Mouse (Mus musculus): ENCODE results near the gene Oog3. TPM values are rescaled to one million over a fixed set of nuclear protein-coding genes. Genes with fewer than 3 reads are reported as not detected.

The Oog3 gene
- polyA plus RNA-seq (2014; fragmentation: Nextera tagmentation; extraction: Ambion mirVana), result not detected in 2 replicates

DNA sequence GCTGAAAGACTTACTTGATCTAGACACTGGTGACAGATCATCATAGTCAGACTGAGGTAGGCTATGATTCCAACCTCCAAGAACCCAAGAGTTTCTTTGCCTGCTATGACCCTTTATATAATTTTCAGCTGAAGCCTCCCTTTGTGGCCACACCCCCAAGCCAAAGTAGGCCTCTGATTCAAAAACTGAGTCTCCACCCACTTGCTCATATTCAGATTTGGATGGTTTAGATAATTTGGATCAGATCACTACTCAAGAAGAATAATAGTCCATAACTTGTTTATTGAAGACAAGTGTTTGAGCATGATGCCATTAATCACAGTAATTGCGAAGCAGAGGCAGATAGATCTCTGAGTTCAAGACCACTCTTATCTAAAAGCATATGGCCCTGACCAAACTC, at the start of gene Oog3:
TSS of gene Oog3 (minus strand) at position 101 of the 400 bp plus-strand sequence.
- WGBS, result 82% methylated on average over 1 of the region's 1 CpGs
- no peaks in the 10 kb centered on the region for H3K4me1 ChIP-seq (replicated peaks; ENCODE audit: control insufficient read depth, insufficient read depth, low read length)
- H3K36me3 ChIP-seq (ENCODE audit: control insufficient read depth, insufficient read depth, low read length), result no peaks in the 10 kb centered on the region
- peaks cover 6% of the 10 kb centered on the region for H3K9me3 ChIP-seq (ENCODE audit: control insufficient read depth, low read length)
- H3K4me2 ChIP-seq (replicated peaks; ENCODE audit: low read depth, low read length), result no peak within 1 kb of the TSS
- no peak within 1 kb of the TSS for H3K4me3 ChIP-seq (ENCODE audit: low read depth, low read length)
- H3K27me3 ChIP-seq (ENCODE audit: control insufficient read depth, insufficient read depth, low read length), result no peaks in the 10 kb centered on the region
- DNase-seq (ENCODE audit: low spot score) (no peak), ATAC-seq (ENCODE audit: low FRiP score) (no peak)
- no peak within 1 kb of the TSS for H3K9ac ChIP-seq (ENCODE audit: low read depth, low read length)
- no peak within 1 kb of the TSS for H3K27ac ChIP-seq (ENCODE audit: low read depth, low read length)

DNA sequence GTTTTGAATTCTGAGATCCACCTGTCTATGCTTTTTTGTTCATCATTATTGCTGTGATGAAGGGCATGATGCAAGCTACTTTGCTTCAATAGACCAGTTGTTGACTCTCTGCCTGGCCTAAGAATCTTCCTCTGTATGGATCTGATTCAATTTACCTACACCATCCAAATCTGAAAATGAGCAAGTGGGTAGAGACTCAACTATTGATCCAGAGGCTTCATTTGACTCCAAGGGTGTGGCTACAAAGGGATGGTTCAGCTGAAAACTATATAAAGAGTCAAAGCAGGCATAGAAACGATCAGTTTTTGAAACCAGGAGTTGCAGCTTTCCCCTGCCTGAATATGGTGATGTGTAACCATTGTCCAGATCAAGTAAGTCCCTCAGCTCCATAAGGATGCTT, 28.0 kb upstream of the Oog3 start, which contains the start of gene Oog2:
TSS of gene Oog2 (plus strand) at position 301 of the 400 bp plus-strand sequence.
- DNase-seq (ENCODE audit: low spot score), result no peak
- H3K4me1 ChIP-seq (replicated peaks; ENCODE audit: control insufficient read depth, insufficient read depth, low read length), result no peaks in the 10 kb centered on the region
- no peaks in the 10 kb centered on the region for H3K36me3 ChIP-seq (ENCODE audit: control insufficient read depth, insufficient read depth, low read length)
- no peak for ATAC-seq (ENCODE audit: low FRiP score)
- no peaks in the 10 kb centered on the region for H3K27me3 ChIP-seq (ENCODE audit: control insufficient read depth, insufficient read depth, low read length)
- H3K9ac ChIP-seq (ENCODE audit: low read depth, low read length), result no peak within 1 kb of the TSS
- H3K27ac ChIP-seq (ENCODE audit: low read depth, low read length), result no peak within 1 kb of the TSS
- WGBS, result 55% methylated on average over 1 of the region's 1 CpGs
- no peak within 1 kb of the TSS for H3K4me3 ChIP-seq (ENCODE audit: low read depth, low read length)
- no peak within 1 kb of the TSS for H3K4me2 ChIP-seq (replicated peaks; ENCODE audit: low read depth, low read length)
- peaks cover 2% of the 10 kb centered on the region; the same call in 1 of the 2 replicates for H3K9me3 ChIP-seq (ENCODE audit: control insufficient read depth, low read length)

Other genes with a start within 250 kb of the Oog3 start
- not detected in 2 replicates for gene Pramef25, start 211.6 kb downstream of the Oog3 start, polyA plus RNA-seq (2014; fragmentation: Nextera tagmentation; extraction: Ambion mirVana)
- not detected in 2 replicates for gene Gm13101, start 195.7 kb downstream of the Oog3 start, polyA plus RNA-seq (2014; fragmentation: Nextera tagmentation; extraction: Ambion mirVana)
- not detected in 2 replicates for gene Pramef17, start 168.3 kb downstream of the Oog3 start, polyA plus RNA-seq (2014; fragmentation: Nextera tagmentation; extraction: Ambion mirVana)
- not detected in 2 replicates for gene Pramel4, start 103.5 kb downstream of the Oog3 start, polyA plus RNA-seq (2014; fragmentation: Nextera tagmentation; extraction: Ambion mirVana)
- not detected in 2 replicates for gene Gm13102, start 56.2 kb downstream of the Oog3 start, polyA plus RNA-seq (2014; fragmentation: Nextera tagmentation; extraction: Ambion mirVana)
- gene Oog2, start 28.1 kb upstream of the Oog3 start, polyA plus RNA-seq (2014; fragmentation: Nextera tagmentation; extraction: Ambion mirVana), result not detected in 2 replicates
- not detected in 2 replicates for gene C87977, start 50.7 kb upstream of the Oog3 start, polyA plus RNA-seq (2014; fragmentation: Nextera tagmentation; extraction: Ambion mirVana)
- not detected in 2 replicates for gene Pramel5, start 117.8 kb upstream of the Oog3 start, polyA plus RNA-seq (2014; fragmentation: Nextera tagmentation; extraction: Ambion mirVana)
- gene Gm13128, start 167.6 kb upstream of the Oog3 start, polyA plus RNA-seq (2014; fragmentation: Nextera tagmentation; extraction: Ambion mirVana), result not detected in 2 replicates
- not detected in 2 replicates for gene Gm13119, start 195.3 kb upstream of the Oog3 start, polyA plus RNA-seq (2014; fragmentation: Nextera tagmentation; extraction: Ambion mirVana)
- gene Pramef20, start 215.3 kb upstream of the Oog3 start, polyA plus RNA-seq (2014; fragmentation: Nextera tagmentation; extraction: Ambion mirVana), result not detected in 2 replicates
- 0.12 TPM in 1 of 2 replicates, not detected in the other for gene Pramef12, start 245.8 kb upstream of the Oog3 start, polyA plus RNA-seq (2014; fragmentation: Nextera tagmentation; extraction: Ambion mirVana)

Data from hindbrain, embryonic 11.5 days (tissue).